Mouse (Mus musculus) intestine, postnatal 0 days (tissue): ENCODE measurements around the gene Klrc1. TPM values are rescaled to one million over a fixed set of nuclear protein-coding genes. Genes with fewer than 3 reads are reported as not detected.
"Not testable (repeated sequence)": the region's sequence is repeated elsewhere in the genome, so short reads cannot be mapped to it uniquely, and the experiment has no call there.

Experiments
- ATAC-seq: fragments of 200-750 bp; cut with Nextera tagmentation; 2 replicates; pipeline ENCODE4 v1.8.0; 2017; ENCODE audit warnings: mild to moderate bottlenecking, moderate TSS enrichment, moderate library complexity
- H3K27ac ChIP-seq: fragments of 300-500 bp; sonication (generic); 2 replicates; pipeline ENCODE4 v1.5.1; 2014; ENCODE audit warnings: mild to moderate bottlenecking, low read depth, low read length, moderate library complexity
- H3K27me3 ChIP-seq: fragments of 300-500 bp; sonication (generic); replicated peaks from 2 replicates; pipeline ENCODE4 v1.6.1; 2014; ENCODE audit warnings: low read length, mixed read lengths; ENCODE audit not compliant: control insufficient read depth, insufficient read depth
- H3K36me3 ChIP-seq: fragments of 300-500 bp; sonication (generic); 2 replicates; pipeline ENCODE4 v1.6.1; 2014; ENCODE audit warnings: mild to moderate bottlenecking, moderate library complexity; ENCODE audit not compliant: control insufficient read depth, insufficient read depth
- H3K4me1 ChIP-seq: fragments of 300-500 bp; sonication (generic); replicated peaks from 2 replicates; pipeline ENCODE4 v1.6.1; 2014; ENCODE audit warnings: antibody characterized with exemption, low read length, mixed read lengths; ENCODE audit not compliant: control insufficient read depth, insufficient read depth
- H3K4me2 ChIP-seq: fragments of 300-500 bp; sonication (generic); replicated peaks from 2 replicates; pipeline ENCODE4 v1.6.1; 2014; ENCODE audit warnings: low read depth, mild to moderate bottlenecking, moderate library complexity
- H3K4me3 ChIP-seq: fragments of 300-500 bp; sonication (generic); 2 replicates; pipeline ENCODE4 v1.5.1; 2014; ENCODE audit warnings: low read depth, low read length
- H3K9ac ChIP-seq: fragments of 300-500 bp; sonication (generic); 2 replicates; pipeline ENCODE4 v1.6.1; 2014; ENCODE audit warnings: mild to moderate bottlenecking, low read depth, low read length
- H3K9me3 ChIP-seq: fragments of 300-500 bp; sonication (generic); 2 replicates; pipeline ENCODE4 v1.6.1; 2016; ENCODE audit warnings: mixed run types; ENCODE audit not compliant: control insufficient read depth
- CTCF ChIP-seq: sonication (generic); IDR thresholded peaks from 2 replicates; pipeline ENCODE4 v1.5.1; 2016; ENCODE audit warnings: low read depth, mild to moderate bottlenecking, control low read depth, antibody characterized with exemption, moderate library complexity
- WGBS: fragments of 180-500 bp; shearing (Covaris S2); extraction: QIAGEN DNeasy Blood & Tissue Kit; methylation state at CpG from one replicate; pipeline ENCODE4 v1.1.7; 2014; 5-methylcytosine and 5-hydroxymethylcytosine counted together
- microRNA-seq: library from miRNA; unstranded; fragments of <30 nt; microRNA quantifications from one replicate; pipeline ENCODE4, GENCODE M21; 2016
- polyA plus RNA-seq: library from polyadenylated mRNA; unstranded; fragments of >200 nt; fragmentation: Nextera tagmentation; extraction: Ambion mirVana; gene quantifications from 2 replicates; pipeline ENCODE4 v1.2.1, GENCODE M21; 2015

The Klrc1 gene
- polyA plus RNA-seq, 1 experiment from 2014 or later = 0.09 TPM

GRCm38 (mm10) chr6:129680379-129680778 lies 1.6 kb upstream of the Klrc1 start:
- no peaks in the 10 kb centered on the region for H3K27me3 ChIP-seq
- no peak overlapping the region for H3K4me3 ChIP-seq
- ATAC-seq = peak; percentile 72
- TF ChIP-seq CTCF = no peak
- no peak overlapping the region for H3K4me2 ChIP-seq
- H3K27ac ChIP-seq = no peak overlapping the region
- WGBS = 55% methylated on average over 1 of the region's 1 CpGs
- H3K9ac ChIP-seq = no peak overlapping the region
- H3K36me3 ChIP-seq = no peaks in the 10 kb centered on the region
- no peaks in the 10 kb centered on the region for H3K4me1 ChIP-seq
- H3K9me3 ChIP-seq = no peaks in the 10 kb centered on the region

- not testable (repeated sequence) for H3K4me2 ChIP-seq, H3K4me1 ChIP-seq, H3K9ac ChIP-seq, H3K27me3 ChIP-seq, H3K9me3 ChIP-seq, H3K27ac ChIP-seq, H3K4me3 ChIP-seq, ATAC-seq, H3K36me3 ChIP-seq
- 89% methylated on average over 1 of the region's 3 CpGs for WGBS
These were observed 17.5 kb downstream of the Klrc1 start for GRCm38 (mm10) chr6:129661301-129661700.

- not testable (repeated sequence) for H3K36me3 ChIP-seq, H3K4me1 ChIP-seq, H3K27me3 ChIP-seq, H3K9ac ChIP-seq, H3K27ac ChIP-seq, H3K9me3 ChIP-seq, ATAC-seq, H3K4me3 ChIP-seq, H3K4me2 ChIP-seq
- WGBS = 78% methylated on average over 4 of the region's 4 CpGs
These were observed 18.2 kb downstream of the Klrc1 start, which contains the start of gene Klrc2 for GRCm38 (mm10) chr6:129660589-129660988. TSS of gene Klrc2 (minus strand) at chr6:129660689.

DNA sequence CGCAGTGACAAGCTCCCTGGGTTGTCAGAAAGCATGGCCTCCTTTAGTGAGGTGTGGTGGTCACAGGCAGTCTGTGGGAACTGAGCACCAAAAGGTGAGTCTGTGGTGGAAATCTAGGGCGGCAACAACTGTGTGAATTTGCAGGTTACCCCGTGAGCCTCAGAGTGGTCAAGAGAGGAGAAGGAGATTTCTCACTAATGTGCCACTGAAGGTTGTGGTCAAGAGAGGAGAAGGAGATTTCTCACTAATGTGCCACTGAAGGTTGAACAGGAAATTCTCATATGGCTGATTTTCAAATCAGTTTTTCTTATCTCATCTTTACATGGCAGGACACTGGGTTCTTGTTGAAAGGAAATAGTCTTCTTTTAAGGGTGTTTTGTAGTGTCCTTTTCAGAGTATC lies 34.7 kb downstream of the Klrc1 start:
- not testable (repeated sequence) for H3K4me3 ChIP-seq

GRCm38 (mm10) chr6:129643237-129643636 lies 35.5 kb downstream of the Klrc1 start, which contains the start of gene Klrc3:
TSS of gene Klrc3 (minus strand) at chr6:129643337.
- not testable (repeated sequence) for H3K27ac ChIP-seq, ATAC-seq, H3K4me2 ChIP-seq, H3K9me3 ChIP-seq, H3K9ac ChIP-seq, H3K36me3 ChIP-seq, H3K4me1 ChIP-seq, H3K4me3 ChIP-seq, H3K27me3 ChIP-seq
- 84% methylated on average over 3 of the region's 3 CpGs for WGBS

More for the DNA sequence above, 34.7 kb downstream of the Klrc1 start:
- WGBS = 83% methylated on average over 1 of the region's 3 CpGs
- not testable (repeated sequence) for H3K36me3 ChIP-seq, H3K4me2 ChIP-seq, H3K27ac ChIP-seq, H3K9me3 ChIP-seq, H3K27me3 ChIP-seq, H3K4me1 ChIP-seq, ATAC-seq, H3K9ac ChIP-seq

- not testable (repeated sequence) for H3K27me3 ChIP-seq, H3K9me3 ChIP-seq, ATAC-seq, H3K9ac ChIP-seq, H3K27ac ChIP-seq, H3K4me2 ChIP-seq, H3K36me3 ChIP-seq, H3K4me3 ChIP-seq, H3K4me1 ChIP-seq
- 77% methylated on average over 2 of the region's 2 CpGs for WGBS
These were observed 47.7 kb downstream of the Klrc1 start for GRCm38 (mm10) chr6:129631046-129631445.

- ATAC-seq = no peak
- Histone ChIP-seq H3K36me3 (no peaks in the 10 kb centered on the region), H3K4me3 (no peak within 1 kb of the TSS), H3K4me2 (no peak within 1 kb of the TSS), H3K27me3 (no peaks in the 10 kb centered on the region), H3K9me3 (no peaks in the 10 kb centered on the region), H3K9ac (no peak within 1 kb of the TSS), H3K4me1 (no peaks in the 10 kb centered on the region), H3K27ac (no peak within 1 kb of the TSS)
- WGBS = 75% methylated on average over 4 of the region's 4 CpGs
- no peak for TF ChIP-seq CTCF
These were observed 55.0 kb downstream of the Klrc1 start, which contains the start of gene Klrk1 for GRCm38 (mm10) chr6:129623735-129624134. TSS of gene Klrk1 (minus strand) at chr6:129623864.

Small RNAs within 50 kb of the gene (microRNA-seq; reads per million reads assigned to microRNA genes)
- gene Mir680-1 = not detected

Other genes with a start within 250 kb of the Klrc1 start
- gene Clec1a, start 227.0 kb downstream of the Klrc1 start, polyA plus RNA-seq = 1.8 and 2.7 TPM in 2 replicates
- gene Olr1, start 171.8 kb downstream of the Klrc1 start, polyA plus RNA-seq = 0.07 and 0.13 TPM in 2 replicates
- 0.08 and 0.18 TPM in 2 replicates for gene Tmem52b, start 166.4 kb downstream of the Klrc1 start, polyA plus RNA-seq
- 30.7 and 31.8 TPM in 2 replicates for gene Gabarapl1, start 145.8 kb downstream of the Klrc1 start, polyA plus RNA-seq
- gene Klre1, start 101.1 kb downstream of the Klrc1 start, polyA plus RNA-seq = not detected in 2 replicates
- gene Klrd1, start 87.2 kb downstream of the Klrc1 start, polyA plus RNA-seq = 0.99 and 1.4 TPM in 2 replicates
- 0.35 and 0.59 TPM in 2 replicates for gene Klrk1, start 55.1 kb downstream of the Klrc1 start, polyA plus RNA-seq
- gene Klrc3, start 35.6 kb downstream of the Klrc1 start, polyA plus RNA-seq = not detected in 2 replicates
- 0.20 TPM in 1 of 2 replicates, not detected in the other for gene Klrc2, start 18.3 kb downstream of the Klrc1 start, polyA plus RNA-seq
- not detected in 2 replicates for gene Klri1, start 38.2 kb upstream of the Klrc1 start, polyA plus RNA-seq
- 0.04 and 0.05 TPM in 2 replicates for gene Klri2, start 61.5 kb upstream of the Klrc1 start, polyA plus RNA-seq
- gene Gm156, start 105.3 kb upstream of the Klrc1 start, polyA plus RNA-seq = not detected in 2 replicates
- not detected in 2 replicates for gene Gm17631, start 183.7 kb upstream of the Klrc1 start, polyA plus RNA-seq
- gene Klra17, start 197.7 kb upstream of the Klrc1 start, polyA plus RNA-seq = not detected in 2 replicates
- 0.48 TPM in 1 of 2 replicates, not detected in the other for gene Klra5, start 238.7 kb upstream of the Klrc1 start, polyA plus RNA-seq